Mouse (Mus musculus): Measurements from ENCODE around the gene Coq2. TPM values are rescaled to one million over a fixed set of nuclear protein-coding genes. Genes with fewer than 3 reads are reported as not detected.

The Coq2 gene
- polyA plus RNA-seq, 1 experiment from 2014 or later: 86.4 TPM

- H3K9ac ChIP-seq (ENCODE audit: low read length): no peak overlapping the region
- no peak for ATAC-seq (ENCODE audit: insufficient number of reproducible peaks, insufficient read depth, low FRiP score, low read depth)
- no peak overlapping the region for H3K4me2 ChIP-seq (ENCODE audit: low read length)
- 67% methylated on average over 18 of the region's 18 CpGs for WGBS
- no peak overlapping the region for H3K4me3 ChIP-seq (ENCODE audit: control insufficient read depth in 1 of 2, insufficient read depth in 1 of 2, low read depth in 1 of 2, low read length in 2 of 2)
- no peak overlapping the region for H3K27ac ChIP-seq (replicated peaks in 1 of 2; ENCODE audit: control insufficient read depth in 1 of 2, insufficient read depth in 1 of 2, low read depth in 2 of 2, low read length in 2 of 2)
- no peaks in the 10 kb centered on the region for H3K36me3 ChIP-seq (ENCODE audit: control insufficient read depth, insufficient read depth, low read length)
- no peaks in the 10 kb centered on the region for H3K4me1 ChIP-seq (ENCODE audit: control insufficient read depth in 2 of 2, insufficient read depth in 2 of 2, low read length in 2 of 2)
- no peaks in the 10 kb centered on the region for H3K9me3 ChIP-seq (ENCODE audit: control insufficient read depth, low read length)
- H3K27me3 ChIP-seq (ENCODE audit: control insufficient read depth, insufficient read depth, low read length): no peaks in the 10 kb centered on the region; the same call in 1 of the 2 replicates
Observed at GRCm38 (mm10) chr5:100679911-100680541, 5.1 kb upstream of the Coq2 start.

GRCm38 (mm10) chr5:100673745-100674486 is 1.0 kb downstream of the Coq2 start:
- Histone ChIP-seq H3K9ac (ENCODE audit: low read length) (peak overlapping the region; percentile 91), H3K36me3 (ENCODE audit: control insufficient read depth, insufficient read depth, low read length) (peaks cover 14% of the 10 kb centered on the region), H3K27me3 (ENCODE audit: control insufficient read depth, insufficient read depth, low read length) (no peaks in the 10 kb centered on the region; the same call in 1 of the 2 replicates), H3K4me1 (ENCODE audit: control insufficient read depth in 2 of 2, insufficient read depth in 2 of 2, low read length in 2 of 2) (peaks cover 4 to 5% of the 10 kb centered on the region in 2 experiments; a peak in 2 of 4 replicates), H3K9me3 (ENCODE audit: control insufficient read depth, low read length) (no peaks in the 10 kb centered on the region), H3K27ac (replicated peaks in 1 of 2; ENCODE audit: control insufficient read depth in 1 of 2, insufficient read depth in 1 of 2, low read depth in 2 of 2, low read length in 2 of 2) (peak overlapping the region in 1 of 2 experiments; percentile 59; a peak in 1 of 4 replicates), H3K4me3 (ENCODE audit: control insufficient read depth in 1 of 2, insufficient read depth in 1 of 2, low read depth in 1 of 2, low read length in 2 of 2) (peak overlapping the region; percentile 77 to 81), H3K4me2 (ENCODE audit: low read length) (peak overlapping the region; percentile 89)
- peak; percentile 90 for ATAC-seq (ENCODE audit: insufficient number of reproducible peaks, insufficient read depth, low FRiP score, low read depth)
- WGBS: under 1% methylated on average over 70 of the region's 71 CpGs

- Histone ChIP-seq H3K27me3 (ENCODE audit: control insufficient read depth, insufficient read depth, low read length) (no peaks in the 10 kb centered on the region), H3K4me2 (ENCODE audit: low read length) (no peak overlapping the region), H3K27ac (replicated peaks in 1 of 2; ENCODE audit: control insufficient read depth in 1 of 2, insufficient read depth in 1 of 2, low read depth in 2 of 2, low read length in 2 of 2) (no peak overlapping the region), H3K9ac (ENCODE audit: low read length) (no peak overlapping the region), H3K36me3 (ENCODE audit: control insufficient read depth, insufficient read depth, low read length) (peaks cover 18% of the 10 kb centered on the region), H3K9me3 (ENCODE audit: control insufficient read depth, low read length) (no peaks in the 10 kb centered on the region), H3K4me3 (ENCODE audit: control insufficient read depth in 1 of 2, insufficient read depth in 1 of 2, low read depth in 1 of 2, low read length in 2 of 2) (no peak overlapping the region), H3K4me1 (ENCODE audit: control insufficient read depth in 2 of 2, insufficient read depth in 2 of 2, low read length in 2 of 2) (peaks cover 4 to 5% of the 10 kb centered on the region in 2 experiments; a peak in 2 of 4 replicates)
- ATAC-seq (ENCODE audit: insufficient number of reproducible peaks, insufficient read depth, low FRiP score, low read depth): no peak
- WGBS: 86% methylated on average over 4 of the region's 4 CpGs
Observed at GRCm38 (mm10) chr5:100672403-100672802, 2.5 kb downstream of the Coq2 start.

GRCm38 (mm10) chr5:100671897-100672296 is 3.0 kb downstream of the Coq2 start:
- Histone ChIP-seq H3K4me1 (ENCODE audit: control insufficient read depth in 2 of 2, insufficient read depth in 2 of 2, low read length in 2 of 2) (peaks cover 4 to 5% of the 10 kb centered on the region in 2 experiments; a peak in 2 of 4 replicates), H3K27ac (replicated peaks in 1 of 2; ENCODE audit: control insufficient read depth in 1 of 2, insufficient read depth in 1 of 2, low read depth in 2 of 2, low read length in 2 of 2) (no peak overlapping the region), H3K9me3 (ENCODE audit: control insufficient read depth, low read length) (no peaks in the 10 kb centered on the region), H3K9ac (ENCODE audit: low read length) (no peak overlapping the region), H3K36me3 (ENCODE audit: control insufficient read depth, insufficient read depth, low read length) (peaks cover 23% of the 10 kb centered on the region), H3K4me2 (ENCODE audit: low read length) (no peak overlapping the region), H3K4me3 (ENCODE audit: control insufficient read depth in 1 of 2, insufficient read depth in 1 of 2, low read depth in 1 of 2, low read length in 2 of 2) (no peak overlapping the region), H3K27me3 (ENCODE audit: control insufficient read depth, insufficient read depth, low read length) (no peaks in the 10 kb centered on the region)
- WGBS: 76% methylated on average over 3 of the region's 3 CpGs
- no peak for ATAC-seq (ENCODE audit: insufficient number of reproducible peaks, insufficient read depth, low FRiP score, low read depth)

- no peaks in the 10 kb centered on the region for H3K27me3 ChIP-seq (ENCODE audit: control insufficient read depth, insufficient read depth, low read length)
- no peak overlapping the region for H3K4me2 ChIP-seq (ENCODE audit: low read length)
- no peak overlapping the region for H3K4me3 ChIP-seq (ENCODE audit: control insufficient read depth in 1 of 2, insufficient read depth in 1 of 2, low read depth in 1 of 2, low read length in 2 of 2)
- ATAC-seq (ENCODE audit: insufficient number of reproducible peaks, insufficient read depth, low FRiP score, low read depth): no peak
- no peak overlapping the region for H3K27ac ChIP-seq (replicated peaks in 1 of 2; ENCODE audit: control insufficient read depth in 1 of 2, insufficient read depth in 1 of 2, low read depth in 2 of 2, low read length in 2 of 2)
- 27% methylated on average over 5 of the region's 5 CpGs for WGBS
- peaks cover 4 to 5% of the 10 kb centered on the region in 2 experiments; a peak in 2 of 4 replicates for H3K4me1 ChIP-seq (ENCODE audit: control insufficient read depth in 2 of 2, insufficient read depth in 2 of 2, low read length in 2 of 2)
- no peak overlapping the region for H3K9ac ChIP-seq (ENCODE audit: low read length)
- H3K36me3 ChIP-seq (ENCODE audit: control insufficient read depth, insufficient read depth, low read length): peaks cover 26% of the 10 kb centered on the region
- H3K9me3 ChIP-seq (ENCODE audit: control insufficient read depth, low read length): no peaks in the 10 kb centered on the region
Observed at GRCm38 (mm10) chr5:100671398-100671797, 3.5 kb downstream of the Coq2 start.

GRCm38 (mm10) chr5:100666965-100667364 is 8.0 kb downstream of the Coq2 start:
- Histone ChIP-seq H3K4me3 (ENCODE audit: control insufficient read depth in 1 of 2, insufficient read depth in 1 of 2, low read depth in 1 of 2, low read length in 2 of 2) (no peak overlapping the region), H3K27ac (replicated peaks in 1 of 2; ENCODE audit: control insufficient read depth in 1 of 2, insufficient read depth in 1 of 2, low read depth in 2 of 2, low read length in 2 of 2) (no peak overlapping the region), H3K36me3 (ENCODE audit: control insufficient read depth, insufficient read depth, low read length) (peaks cover 55% of the 10 kb centered on the region), H3K4me1 (ENCODE audit: control insufficient read depth in 2 of 2, insufficient read depth in 2 of 2, low read length in 2 of 2) (no peaks in the 10 kb centered on the region), H3K4me2 (ENCODE audit: low read length) (no peak overlapping the region), H3K9ac (ENCODE audit: low read length) (no peak overlapping the region), H3K27me3 (ENCODE audit: control insufficient read depth, insufficient read depth, low read length) (no peaks in the 10 kb centered on the region), H3K9me3 (ENCODE audit: control insufficient read depth, low read length) (no peaks in the 10 kb centered on the region)
- ATAC-seq (ENCODE audit: insufficient number of reproducible peaks, insufficient read depth, low FRiP score, low read depth): no peak
- WGBS: 64% methylated on average over 1 of the region's 1 CpGs

GRCm38 (mm10) chr5:100663854-100664253 is 11.1 kb downstream of the Coq2 start:
- H3K9me3 ChIP-seq (ENCODE audit: control insufficient read depth, low read length): no peaks in the 10 kb centered on the region
- WGBS: 50% methylated on average over 5 of the region's 5 CpGs
- ATAC-seq (ENCODE audit: insufficient number of reproducible peaks, insufficient read depth, low FRiP score, low read depth): no peak
- no peak overlapping the region for H3K27ac ChIP-seq (replicated peaks in 1 of 2; ENCODE audit: control insufficient read depth in 1 of 2, insufficient read depth in 1 of 2, low read depth in 2 of 2, low read length in 2 of 2)
- H3K4me3 ChIP-seq (ENCODE audit: control insufficient read depth in 1 of 2, insufficient read depth in 1 of 2, low read depth in 1 of 2, low read length in 2 of 2): no peak overlapping the region
- H3K4me2 ChIP-seq (ENCODE audit: low read length): no peak overlapping the region
- H3K36me3 ChIP-seq (ENCODE audit: control insufficient read depth, insufficient read depth, low read length): peaks cover 72% of the 10 kb centered on the region
- no peak overlapping the region for H3K9ac ChIP-seq (ENCODE audit: low read length)
- no peaks in the 10 kb centered on the region for H3K27me3 ChIP-seq (ENCODE audit: control insufficient read depth, insufficient read depth, low read length)
- H3K4me1 ChIP-seq (ENCODE audit: control insufficient read depth in 2 of 2, insufficient read depth in 2 of 2, low read length in 2 of 2): no peaks in the 10 kb centered on the region
